Mouse (Mus musculus): ENCODE data around the gene 4632433K11Rik. TPM values are rescaled to one million over a fixed set of nuclear protein-coding genes. Genes with fewer than 3 reads are reported as not detected.

4632433K11Rik gene
- polyA plus RNA-seq, 1 experiment, result not detected

GRCm38 (mm10) chr7:5038940-5039339, 5.0 kb downstream of the 4632433K11Rik start:
- Histone ChIP-seq H3K27ac (ENCODE audit: control insufficient read depth, insufficient read depth, low read depth, low read length, poor library complexity) (no peak overlapping the region), H3K4me1 (ENCODE audit: control insufficient read depth, insufficient read depth, low read length) (peaks cover 2% of the 10 kb centered on the region), H3K4me3 (replicated peaks; ENCODE audit: control insufficient read depth, low read depth, low read length) (peak overlapping the region; percentile 91)
- TF ChIP-seq CTCF (IDR thresholded peaks at IDR 0.05; ENCODE audit: control insufficient read depth, insufficient read depth, low read length) (no peak), POLR2A (IDR thresholded peaks at IDR 0.05; ENCODE audit: borderline replicate concordance, control insufficient read depth, low read depth, low read length) (no peak)
- WGBS, result 23% methylated on average over 5 of the region's 5 CpGs

GRCm38 (mm10) chr7:5044981-5045380, 11.1 kb downstream of the 4632433K11Rik start:
- WGBS, result 49% methylated on average over 2 of the region's 2 CpGs
- no peak for TF ChIP-seq POLR2A (IDR thresholded peaks at IDR 0.05; ENCODE audit: borderline replicate concordance, control insufficient read depth, low read depth, low read length)
- no peak for TF ChIP-seq CTCF (IDR thresholded peaks at IDR 0.05; ENCODE audit: control insufficient read depth, insufficient read depth, low read length)

GRCm38 (mm10) chr7:5046112-5046511, 12.2 kb downstream of the 4632433K11Rik start:
- TF ChIP-seq POLR2A (IDR thresholded peaks at IDR 0.05; ENCODE audit: borderline replicate concordance, control insufficient read depth, low read depth, low read length), result no peak
- TF ChIP-seq CTCF (IDR thresholded peaks at IDR 0.05; ENCODE audit: control insufficient read depth, insufficient read depth, low read length), result no peak
- no peak overlapping the region for H3K4me3 ChIP-seq (replicated peaks; ENCODE audit: control insufficient read depth, low read depth, low read length)
- H3K27ac ChIP-seq (ENCODE audit: control insufficient read depth, insufficient read depth, low read depth, low read length, poor library complexity), result no peak overlapping the region
- WGBS, result 64% methylated on average over 2 of the region's 2 CpGs
- no peaks in the 10 kb centered on the region for H3K4me1 ChIP-seq (ENCODE audit: control insufficient read depth, insufficient read depth, low read length)

More at GRCm38 (mm10) chr7:5044981-5045380, 11.1 kb downstream of the 4632433K11Rik start:
- Histone ChIP-seq H3K4me1 (ENCODE audit: control insufficient read depth, insufficient read depth, low read length) (no peaks in the 10 kb centered on the region; the same call in 1 of the 2 replicates), H3K27ac (ENCODE audit: control insufficient read depth, insufficient read depth, low read depth, low read length, poor library complexity) (no peak overlapping the region), H3K4me3 (replicated peaks; ENCODE audit: control insufficient read depth, low read depth, low read length) (no peak overlapping the region)

- 17% methylated on average over 2 of the region's 2 CpGs for WGBS
- TF ChIP-seq CTCF (IDR thresholded peaks at IDR 0.05; ENCODE audit: control insufficient read depth, insufficient read depth, low read length) (no peak), POLR2A (IDR thresholded peaks at IDR 0.05; ENCODE audit: borderline replicate concordance, control insufficient read depth, low read depth, low read length) (no peak)
- H3K27ac ChIP-seq (ENCODE audit: control insufficient read depth, insufficient read depth, low read depth, low read length, poor library complexity), result no peak overlapping the region
- H3K4me3 ChIP-seq (replicated peaks; ENCODE audit: control insufficient read depth, low read depth, low read length), result no peak overlapping the region
- no peaks in the 10 kb centered on the region for H3K4me1 ChIP-seq (ENCODE audit: control insufficient read depth, insufficient read depth, low read length)
Observed at GRCm38 (mm10) chr7:5047313-5047712, 13.4 kb downstream of the 4632433K11Rik start.

- Histone ChIP-seq H3K27ac (ENCODE audit: control insufficient read depth, insufficient read depth, low read depth, low read length, poor library complexity) (no peak within 1 kb of the TSS), H3K4me3 (replicated peaks; ENCODE audit: control insufficient read depth, low read depth, low read length) (peak within 1 kb of the TSS; percentile 21), H3K4me1 (ENCODE audit: control insufficient read depth, insufficient read depth, low read length) (no peaks in the 10 kb centered on the region)
- 2% methylated on average over 64 of the region's 65 CpGs for WGBS
- TF ChIP-seq CTCF (IDR thresholded peaks at IDR 0.05; ENCODE audit: control insufficient read depth, insufficient read depth, low read length) (no peak), POLR2A (IDR thresholded peaks at IDR 0.05; ENCODE audit: borderline replicate concordance, control insufficient read depth, low read depth, low read length) (no peak)
Observed at GRCm38 (mm10) chr7:5051193-5052192, 17.6 kb downstream of the 4632433K11Rik start, which contains the start of gene Zfp580. TSS of gene Zfp580 (plus strand) at chr7:5051538.

GRCm38 (mm10) chr7:5052438-5052837, 18.5 kb downstream of the 4632433K11Rik start:
- H3K27ac ChIP-seq (ENCODE audit: control insufficient read depth, insufficient read depth, low read depth, low read length, poor library complexity), result no peak overlapping the region
- no peak overlapping the region for H3K4me3 ChIP-seq (replicated peaks; ENCODE audit: control insufficient read depth, low read depth, low read length)
- TF ChIP-seq POLR2A (IDR thresholded peaks at IDR 0.05; ENCODE audit: borderline replicate concordance, control insufficient read depth, low read depth, low read length), result no peak
- no peak for TF ChIP-seq CTCF (IDR thresholded peaks at IDR 0.05; ENCODE audit: control insufficient read depth, insufficient read depth, low read length)
- H3K4me1 ChIP-seq (ENCODE audit: control insufficient read depth, insufficient read depth, low read length), result no peaks in the 10 kb centered on the region
- WGBS, result 5% methylated on average over 12 of the region's 12 CpGs

GRCm38 (mm10) chr7:5052931-5053343, 19.0 kb downstream of the 4632433K11Rik start:
- no peak for TF ChIP-seq POLR2A (IDR thresholded peaks at IDR 0.05; ENCODE audit: borderline replicate concordance, control insufficient read depth, low read depth, low read length)
- no peak for TF ChIP-seq CTCF (IDR thresholded peaks at IDR 0.05; ENCODE audit: control insufficient read depth, insufficient read depth, low read length)
- Histone ChIP-seq H3K4me1 (ENCODE audit: control insufficient read depth, insufficient read depth, low read length) (no peaks in the 10 kb centered on the region), H3K4me3 (replicated peaks; ENCODE audit: control insufficient read depth, low read depth, low read length) (no peak overlapping the region), H3K27ac (ENCODE audit: control insufficient read depth, insufficient read depth, low read depth, low read length, poor library complexity) (no peak overlapping the region)
- 8% methylated on average over 45 of the region's 45 CpGs for WGBS

GRCm38 (mm10) chr7:5053456-5054179, 19.7 kb downstream of the 4632433K11Rik start:
- no peaks in the 10 kb centered on the region for H3K4me1 ChIP-seq (ENCODE audit: control insufficient read depth, insufficient read depth, low read length)
- no peak overlapping the region for H3K4me3 ChIP-seq (replicated peaks; ENCODE audit: control insufficient read depth, low read depth, low read length)
- no peak for TF ChIP-seq POLR2A (IDR thresholded peaks at IDR 0.05; ENCODE audit: borderline replicate concordance, control insufficient read depth, low read depth, low read length)
- TF ChIP-seq CTCF (IDR thresholded peaks at IDR 0.05; ENCODE audit: control insufficient read depth, insufficient read depth, low read length), result no peak
- H3K27ac ChIP-seq (ENCODE audit: control insufficient read depth, insufficient read depth, low read depth, low read length, poor library complexity), result no peak overlapping the region
- WGBS, result 16% methylated on average over 32 of the region's 32 CpGs

Measured in bone marrow, adult 2 months (tissue).